Mouse (Mus musculus) liver, embryonic 14.5 days (tissue): ENCODE data around the gene Taf6l. TPM values are rescaled to one million over a fixed set of nuclear protein-coding genes. Genes with fewer than 3 reads are reported as not detected.
A peak's percentile ranks its signal among the peaks of the same experiment; 100 is the strongest.

Experiments
- ATAC-seq: fragments of 200-750 bp; cut with Nextera tagmentation; 2 replicates; pipeline ENCODE4 v1.8.0; 2017; ENCODE audit warnings: moderate number of reproducible peaks, mild to moderate bottlenecking, moderate library complexity; ENCODE audit not compliant: insufficient read depth
- DNase-seq, 3 experiments: peaks; one replicate each; pipeline ENCODE4 v3.0.0-alpha.2; 2012 to 2013; ENCODE audit warnings: low read depth in 3 of 3, low spot score in 3 of 3
- H3K27ac ChIP-seq: fragments of 300-500 bp; sonication (generic); 2 replicates; pipeline ENCODE4 v1.5.1; 2014; ENCODE audit warnings: moderate library complexity, mild to moderate bottlenecking, control low read depth, inconsistent platforms
- H3K27me3 ChIP-seq: fragments of 300-500 bp; sonication (generic); 2 replicates; pipeline ENCODE4 v1.6.1; 2014; ENCODE audit warnings: mild to moderate bottlenecking, low read length, moderate library complexity; ENCODE audit not compliant: control insufficient read depth, insufficient read depth
- H3K36me3 ChIP-seq: fragments of 300-500 bp; sonication (generic); replicated peaks from 2 replicates; pipeline ENCODE4 v1.6.1; 2014; ENCODE audit warnings: low read depth; ENCODE audit not compliant: control insufficient read depth, insufficient read depth
- H3K4me1 ChIP-seq, 2 experiments: fragments of 200-500 bp in 1 of 2; fragments of 300-500 bp in 1 of 2; sonication (generic) in 1 of 2; replicated peaks; 2 replicates each; pipeline ENCODE4 v1.6.1; 2012 to 2014; ENCODE audit warnings: antibody characterized with exemption in 1 of 2, inconsistent platforms in 1 of 2, low read length in 1 of 2; ENCODE audit not compliant: control insufficient read depth in 2 of 2, insufficient read depth in 2 of 2
- H3K4me2 ChIP-seq: fragments of 300-500 bp; sonication (generic); 2 replicates; pipeline ENCODE4 v1.6.1; 2014; ENCODE audit warnings: low read depth, mild to moderate bottlenecking, control low read depth, moderate library complexity
- H3K4me3 ChIP-seq, 2 experiments: fragments of 200-500 bp in 1 of 2; fragments of 300-500 bp in 1 of 2; sonication (generic) in 1 of 2; 2 replicates each; pipeline ENCODE4 v1.5.1; 2012 to 2014; ENCODE audit warnings: low read depth in 2 of 2, low read length in 2 of 2, mild to moderate bottlenecking in 2 of 2, control low read depth in 1 of 2, inconsistent platforms in 1 of 2, moderate library complexity in 1 of 2; ENCODE audit not compliant: insufficient read depth in 1 of 2
- H3K9ac ChIP-seq: fragments of 300-500 bp; sonication (generic); replicated peaks from 2 replicates; pipeline ENCODE4 v1.6.1; 2014; ENCODE audit warnings: mild to moderate bottlenecking, control low read depth, moderate library complexity
- H3K9me3 ChIP-seq: fragments of 300-500 bp; sonication (generic); 2 replicates; pipeline ENCODE4 v1.6.1; 2016; ENCODE audit warnings: low read length, mixed read lengths; ENCODE audit not compliant: control insufficient read depth
- CTCF ChIP-seq: IDR thresholded peaks from 2 replicates; pipeline ENCODE4 v1.5.1; 2016; ENCODE audit warnings: antibody characterized with exemption, low read depth, control low read depth
- EP300 ChIP-seq: IDR thresholded peaks from 2 replicates; pipeline ENCODE4 v1.6.1; 2016; ENCODE audit warnings: antibody characterized with exemption, low read depth
- WGBS: fragments of 180-500 bp; shearing (Covaris S2); extraction: QIAGEN DNeasy Blood & Tissue Kit; methylation state at CpG from one replicate; pipeline ENCODE4 v1.1.7; 2014; ENCODE audit not compliant: insufficient replicate concordance; 5-methylcytosine and 5-hydroxymethylcytosine counted together
- microRNA-seq: library from miRNA; unstranded; fragments of <30 nt; microRNA quantifications from one replicate; pipeline ENCODE4, GENCODE M21; 2016
- polyA plus RNA-seq, 2 experiments: library from polyadenylated mRNA; depleted of rRNA in 1 of 2; stranded (reverse) in 1 of 2; unstranded in 1 of 2; fragments of >200 nt; fragmentation: Nextera tagmentation in 1 of 2; extraction: Ambion mirVana in 1 of 2; gene quantifications; 2 replicates each; pipeline versions ENCODE4 v1.2.1 to v1.2.3; 2012 to 2014

Taf6l gene
- polyA plus RNA-seq, 2 experiments, result 7.9 to 8.3 TPM

DNA sequence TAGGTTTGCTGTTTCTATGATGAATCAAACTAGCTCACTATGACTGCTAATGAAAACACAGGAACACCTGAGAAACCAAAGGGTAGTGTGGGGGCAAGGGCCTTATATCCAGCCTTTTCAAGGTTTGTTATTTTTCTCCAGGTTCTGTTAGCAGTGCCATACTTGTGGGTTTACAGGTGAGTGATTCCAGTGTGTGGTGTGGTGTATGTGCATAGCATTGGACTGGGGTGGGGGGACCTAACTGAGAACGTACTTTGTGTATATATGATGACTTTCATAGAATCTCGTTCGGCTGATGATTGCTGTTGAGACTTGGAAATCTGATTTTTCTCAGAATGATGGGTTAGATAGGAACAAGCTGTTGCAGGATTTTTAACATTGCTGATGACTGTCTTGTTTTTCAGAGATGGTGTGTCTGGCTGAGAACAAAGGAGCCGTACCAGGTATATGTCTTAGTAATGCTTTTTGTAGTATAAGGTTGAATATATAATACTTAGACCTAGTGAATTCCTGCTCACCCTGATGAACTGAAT is 61.1 kb downstream of the Taf6l start:
- H3K4me2 ChIP-seq, result peak overlapping the region; percentile 87
- H3K4me3 ChIP-seq, result peak overlapping the region; percentile 97 to 98
- TF ChIP-seq EP300 (no peak), CTCF (no peak)
- peaks cover 16 to 26% of the 10 kb centered on the region in 2 experiments for H3K4me1 ChIP-seq
- H3K36me3 ChIP-seq, result peaks cover 34% of the 10 kb centered on the region
- H3K9me3 ChIP-seq, result no peaks in the 10 kb centered on the region
- peak overlapping the region; percentile 100 for H3K9ac ChIP-seq
- ATAC-seq, result no peak
- H3K27ac ChIP-seq, result peak overlapping the region; percentile 96
- H3K27me3 ChIP-seq, result no peaks in the 10 kb centered on the region
- no peak for DNase-seq
- WGBS, result 18% methylated on average over 4 of the region's 4 CpGs

Small RNA genes within 50 kb of the gene (microRNA-seq; reads per million reads assigned to microRNA genes)
- not detected for gene Mir6992

Other genes starting within 250 kb of the Taf6l start
Only the 30 nearest of the 33 such genes appear.
- gene Slc22a6, start 168.4 kb downstream of the Taf6l start, polyA plus RNA-seq (2012; rRNA removed), result 0.01 TPM in 1 of 2 replicates, not detected in the other
- not detected in 2 replicates for gene Slc22a6, start 168.4 kb downstream of the Taf6l start, polyA plus RNA-seq (2014; fragmentation: Nextera tagmentation; extraction: Ambion mirVana)
- under 0.01 and 0.01 TPM in 2 replicates for gene Chrm1, start 122.6 kb downstream of the Taf6l start, polyA plus RNA-seq (2012; rRNA removed)
- not detected in 2 replicates for gene Chrm1, start 122.6 kb downstream of the Taf6l start, polyA plus RNA-seq (2014; fragmentation: Nextera tagmentation; extraction: Ambion mirVana)
- 78.4 and 82.2 TPM in 2 replicates for gene Slc3a2, start 63.0 kb downstream of the Taf6l start, polyA plus RNA-seq (2012; rRNA removed)
- gene Slc3a2, start 63.0 kb downstream of the Taf6l start, polyA plus RNA-seq (2014; fragmentation: Nextera tagmentation; extraction: Ambion mirVana), result 88.5 and 89.1 TPM in 2 replicates
- 27.7 and 34.1 TPM in 2 replicates for gene Wdr74, start 50.6 kb downstream of the Taf6l start, polyA plus RNA-seq (2012; rRNA removed)
- gene Wdr74, start 50.6 kb downstream of the Taf6l start, polyA plus RNA-seq (2014; fragmentation: Nextera tagmentation; extraction: Ambion mirVana), result 51.6 and 57.6 TPM in 2 replicates
- 0.65 and 0.78 TPM in 2 replicates for gene 1700092M07Rik, start 45.7 kb downstream of the Taf6l start, polyA plus RNA-seq (2012; rRNA removed)
- gene 1700092M07Rik, start 45.7 kb downstream of the Taf6l start, polyA plus RNA-seq (2014; fragmentation: Nextera tagmentation; extraction: Ambion mirVana), result 0.34 and 0.63 TPM in 2 replicates
- 29.9 and 32.0 TPM in 2 replicates for gene Stx5a, start 45.0 kb downstream of the Taf6l start, polyA plus RNA-seq (2012; rRNA removed)
- gene Stx5a, start 45.0 kb downstream of the Taf6l start, polyA plus RNA-seq (2014; fragmentation: Nextera tagmentation; extraction: Ambion mirVana), result 36.7 and 36.9 TPM in 2 replicates
- 66.2 and 90.9 TPM in 2 replicates for gene Nxf1, start 29.3 kb downstream of the Taf6l start, polyA plus RNA-seq (2012; rRNA removed)
- 77.4 and 84.9 TPM in 2 replicates for gene Nxf1, start 29.3 kb downstream of the Taf6l start, polyA plus RNA-seq (2014; fragmentation: Nextera tagmentation; extraction: Ambion mirVana)
- gene Tmem223, start 15.4 kb downstream of the Taf6l start, polyA plus RNA-seq (2012; rRNA removed), result 38.9 and 53.7 TPM in 2 replicates
- gene Tmem223, start 15.4 kb downstream of the Taf6l start, polyA plus RNA-seq (2014; fragmentation: Nextera tagmentation; extraction: Ambion mirVana), result 61.8 and 69.6 TPM in 2 replicates
- gene Tmem179b, start 11.9 kb downstream of the Taf6l start, polyA plus RNA-seq (2012; rRNA removed), result 63.0 and 70.8 TPM in 2 replicates
- 108 and 117 TPM in 2 replicates for gene Tmem179b, start 11.9 kb downstream of the Taf6l start, polyA plus RNA-seq (2014; fragmentation: Nextera tagmentation; extraction: Ambion mirVana)
- 46.6 and 55.1 TPM in 2 replicates for gene Polr2g, start 12.2 kb upstream of the Taf6l start, polyA plus RNA-seq (2012; rRNA removed)
- gene Polr2g, start 12.2 kb upstream of the Taf6l start, polyA plus RNA-seq (2014; fragmentation: Nextera tagmentation; extraction: Ambion mirVana), result 72.8 and 79.7 TPM in 2 replicates
- 0.90 and 0.98 TPM in 2 replicates for gene Zbtb3, start 16.1 kb upstream of the Taf6l start, polyA plus RNA-seq (2012; rRNA removed)
- 1.2 and 1.5 TPM in 2 replicates for gene Zbtb3, start 16.1 kb upstream of the Taf6l start, polyA plus RNA-seq (2014; fragmentation: Nextera tagmentation; extraction: Ambion mirVana)
- 11.4 and 16.9 TPM in 2 replicates for gene Ttc9c, start 32.9 kb upstream of the Taf6l start, polyA plus RNA-seq (2012; rRNA removed)
- gene Ttc9c, start 32.9 kb upstream of the Taf6l start, polyA plus RNA-seq (2014; fragmentation: Nextera tagmentation; extraction: Ambion mirVana), result 17.1 and 18.0 TPM in 2 replicates
- gene Hnrnpul2, start 33.6 kb upstream of the Taf6l start, polyA plus RNA-seq (2012; rRNA removed), result 20.5 and 39.5 TPM in 2 replicates
- 2.8 TPM in 2 replicates for gene Hnrnpul2, start 33.6 kb upstream of the Taf6l start, polyA plus RNA-seq (2014; fragmentation: Nextera tagmentation; extraction: Ambion mirVana)
- gene AC129217.1, start 43.4 kb upstream of the Taf6l start, polyA plus RNA-seq (2012; rRNA removed), result 1.3 TPM in 1 of 2 replicates, not detected in the other
- gene AC129217.1, start 43.4 kb upstream of the Taf6l start, polyA plus RNA-seq (2014; fragmentation: Nextera tagmentation; extraction: Ambion mirVana), result not detected in 2 replicates
- 19.7 and 26.5 TPM in 2 replicates for gene Bscl2, start 51.0 kb upstream of the Taf6l start, polyA plus RNA-seq (2012; rRNA removed)
- gene Bscl2, start 51.0 kb upstream of the Taf6l start, polyA plus RNA-seq (2014; fragmentation: Nextera tagmentation; extraction: Ambion mirVana), result 23.6 and 25.2 TPM in 2 replicates
- gene Gng3, start 52.8 kb upstream of the Taf6l start, polyA plus RNA-seq (2012; rRNA removed), result 0.04 and 0.22 TPM in 2 replicates
- gene Gng3, start 52.8 kb upstream of the Taf6l start, polyA plus RNA-seq (2014; fragmentation: Nextera tagmentation; extraction: Ambion mirVana), result 0.14 TPM in 2 replicates
- 0.10 and 0.12 TPM in 2 replicates for gene Lrrn4cl, start 64.4 kb upstream of the Taf6l start, polyA plus RNA-seq (2012; rRNA removed)
- not detected in 2 replicates for gene Lrrn4cl, start 64.4 kb upstream of the Taf6l start, polyA plus RNA-seq (2014; fragmentation: Nextera tagmentation; extraction: Ambion mirVana)
- gene Ubxn1, start 85.1 kb upstream of the Taf6l start, polyA plus RNA-seq (2012; rRNA removed), result 32.0 and 61.2 TPM in 2 replicates
- 87.3 and 92.4 TPM in 2 replicates for gene Ubxn1, start 85.1 kb upstream of the Taf6l start, polyA plus RNA-seq (2014; fragmentation: Nextera tagmentation; extraction: Ambion mirVana)
- gene Uqcc3, start 94.5 kb upstream of the Taf6l start, polyA plus RNA-seq (2012; rRNA removed), result 18.5 and 22.2 TPM in 2 replicates
- gene Uqcc3, start 94.5 kb upstream of the Taf6l start, polyA plus RNA-seq (2014; fragmentation: Nextera tagmentation; extraction: Ambion mirVana), result 28.3 and 35.3 TPM in 2 replicates
- 3.1 and 3.7 TPM in 2 replicates for gene Lbhd1, start 97.3 kb upstream of the Taf6l start, polyA plus RNA-seq (2012; rRNA removed)
- gene Lbhd1, start 97.3 kb upstream of the Taf6l start, polyA plus RNA-seq (2014; fragmentation: Nextera tagmentation; extraction: Ambion mirVana), result 43.7 and 47.7 TPM in 2 replicates
- gene Gm49403, start 97.5 kb upstream of the Taf6l start, polyA plus RNA-seq (2012; rRNA removed), result not detected in 2 replicates
- not detected in 2 replicates for gene Gm49403, start 97.5 kb upstream of the Taf6l start, polyA plus RNA-seq (2014; fragmentation: Nextera tagmentation; extraction: Ambion mirVana)
- 36.7 and 52.7 TPM in 2 replicates for gene 1810009A15Rik, start 102.4 kb upstream of the Taf6l start, polyA plus RNA-seq (2012; rRNA removed)
- 65.0 and 70.8 TPM in 2 replicates for gene 1810009A15Rik, start 102.4 kb upstream of the Taf6l start, polyA plus RNA-seq (2014; fragmentation: Nextera tagmentation; extraction: Ambion mirVana)
- gene Gm49416, start 102.5 kb upstream of the Taf6l start, polyA plus RNA-seq (2012; rRNA removed), result 0.13 TPM in 1 of 2 replicates, not detected in the other
- not detected in 2 replicates for gene Gm49416, start 102.5 kb upstream of the Taf6l start, polyA plus RNA-seq (2014; fragmentation: Nextera tagmentation; extraction: Ambion mirVana)
- 12.2 and 14.4 TPM in 2 replicates for gene Ints5, start 106.6 kb upstream of the Taf6l start, polyA plus RNA-seq (2012; rRNA removed)
- 14.7 and 16.3 TPM in 2 replicates for gene Ints5, start 106.6 kb upstream of the Taf6l start, polyA plus RNA-seq (2014; fragmentation: Nextera tagmentation; extraction: Ambion mirVana)
- gene Ganab, start 111.7 kb upstream of the Taf6l start, polyA plus RNA-seq (2012; rRNA removed), result 48.7 and 52.2 TPM in 2 replicates
- gene Ganab, start 111.7 kb upstream of the Taf6l start, polyA plus RNA-seq (2014; fragmentation: Nextera tagmentation; extraction: Ambion mirVana), result 33.7 and 37.0 TPM in 2 replicates
- 23.1 and 26.6 TPM in 2 replicates for gene B3gat3, start 134.0 kb upstream of the Taf6l start, polyA plus RNA-seq (2012; rRNA removed)
- gene B3gat3, start 134.0 kb upstream of the Taf6l start, polyA plus RNA-seq (2014; fragmentation: Nextera tagmentation; extraction: Ambion mirVana), result 15.4 and 15.8 TPM in 2 replicates
- gene Rom1, start 142.9 kb upstream of the Taf6l start, polyA plus RNA-seq (2012; rRNA removed), result 2.6 and 2.8 TPM in 2 replicates
- gene Rom1, start 142.9 kb upstream of the Taf6l start, polyA plus RNA-seq (2014; fragmentation: Nextera tagmentation; extraction: Ambion mirVana), result 1.4 and 1.8 TPM in 2 replicates
- gene Eml3, start 143.1 kb upstream of the Taf6l start, polyA plus RNA-seq (2012; rRNA removed), result 10.9 and 11.0 TPM in 2 replicates
- gene Eml3, start 143.1 kb upstream of the Taf6l start, polyA plus RNA-seq (2014; fragmentation: Nextera tagmentation; extraction: Ambion mirVana), result 5.6 and 7.8 TPM in 2 replicates
- gene Mta2, start 155.5 kb upstream of the Taf6l start, polyA plus RNA-seq (2012; rRNA removed), result 18.9 and 23.0 TPM in 2 replicates
- gene Mta2, start 155.5 kb upstream of the Taf6l start, polyA plus RNA-seq (2014; fragmentation: Nextera tagmentation; extraction: Ambion mirVana), result 18.5 and 22.8 TPM in 2 replicates
- gene Tut1, start 167.4 kb upstream of the Taf6l start, polyA plus RNA-seq (2012; rRNA removed), result 9.3 and 9.5 TPM in 2 replicates
- gene Tut1, start 167.4 kb upstream of the Taf6l start, polyA plus RNA-seq (2014; fragmentation: Nextera tagmentation; extraction: Ambion mirVana), result 10.0 and 11.5 TPM in 2 replicates